Comparison of ENCODE assay signal across 9 mouse cellular contexts in genomic region chr7:6730801-6731200, GRCm38 (mm10). TPM values are rescaled to one million over a fixed set of nuclear protein-coding genes. Genes with fewer than 3 reads are reported as not detected.
DNase-seq lines count a peak whose midpoint lies in the region; ATAC-seq and TF ChIP-seq lines count a peak whose summit lies in the region.
"Had no signal": no experiment of that assay in that cellular context is flagged by ENCODE, and none has a peak within 500 bp of the region (broad histone marks: within the 10 kb centered on the region; RNA-seq: fewer than 3 reads in every experiment).

No protein-coding gene starts in this region.

- H3K9me3 ChIP-seq in heart, embryonic 11.5 days (replicated peaks; ENCODE audit: control insufficient read depth, low read length), result peaks cover 37% of the 10 kb centered on the region
- H3K9me3 ChIP-seq in G1E (replicated peaks), result peaks cover 30% of the 10 kb centered on the region
- H3K9me3 ChIP-seq in limb, embryonic 11.5 days (ENCODE audit: control insufficient read depth, low read length), result peaks cover 34% of the 10 kb centered on the region

- no peak for TF ChIP-seq POLR2A in embryonic fibroblast, embryonic 13.5 days (IDR thresholded peaks at IDR 0.05; ENCODE audit: low read depth, low read length)

- H3K27ac ChIP-seq in heart, embryonic 11.5 days (ENCODE audit: low read depth, low read length), result peak overlapping the region; percentile 78
- no peak overlapping the region for H3K27ac ChIP-seq in embryonic fibroblast, embryonic 13.5 days (ENCODE audit: insufficient read depth, low read length)
- no peak overlapping the region for H3K27ac ChIP-seq in limb, embryonic 11.5 days (replicated peaks; ENCODE audit: low read depth, low read length)

- no peak for ATAC-seq in heart, embryonic 11.5 days (replicated peaks; ENCODE audit: insufficient number of reproducible peaks, low FRiP score, low TSS enrichment)
- ATAC-seq in G1E (ENCODE audit: extremely low read depth, insufficient number of reproducible peaks, low FRiP score, poor library complexity, severe bottlenecking), result no peak
- no peak for ATAC-seq in limb, embryonic 11.5 days (ENCODE audit: insufficient number of reproducible peaks, low FRiP score, low TSS enrichment, low read depth)

- WGBS in heart, embryonic 11.5 days (ENCODE audit: insufficient replicate concordance), result 49% methylated on average over 15 of the region's 15 CpGs
- 45% methylated on average over 15 of the region's 15 CpGs for WGBS in limb, embryonic 11.5 days

- H3K27me3 ChIP-seq in heart, embryonic 11.5 days (ENCODE audit: control insufficient read depth, insufficient read depth, low read length), result no peaks in the 10 kb centered on the region
- H3K27me3 ChIP-seq in G1E (ENCODE audit: insufficient read depth, low read length), result no peaks in the 10 kb centered on the region
- H3K27me3 ChIP-seq in limb, embryonic 11.5 days (ENCODE audit: control insufficient read depth, insufficient read depth, low read length), result no peaks in the 10 kb centered on the region

- no peak for TF ChIP-seq CTCF in G1E (IDR thresholded peaks at IDR 0.05; ENCODE audit: low read depth, low read length)
- TF ChIP-seq CTCF in embryonic fibroblast, embryonic 13.5 days (IDR thresholded peaks at IDR 0.05; ENCODE audit: borderline replicate concordance, insufficient read depth, low read length), result no peak

- intact Hi-C loops in heart, postnatal 36 days (cut with DNase I), result no loop called here

- DNase-seq in heart, postnatal 36 days, result no peak
- DNase-seq in G1E (ENCODE audit: low spot score), result no peak
- DNase-seq in limb, embryonic 11.5 days (ENCODE audit: low spot score), result peak; percentile 65
- DNase-seq in retina, embryonic 14.5 days (ENCODE audit: low spot score), result peak; percentile 45
- DNase-seq in adrenal gland, postnatal 14 days, result no peak
- DNase-seq in urinary bladder, postnatal 14 days (ENCODE audit: low spot score), result no peak

- no peaks in the 10 kb centered on the region for H3K4me1 ChIP-seq in heart, embryonic 11.5 days (ENCODE audit: control insufficient read depth, insufficient read depth, low read length)
- peaks cover 10% of the 10 kb centered on the region for H3K4me1 ChIP-seq in G1E (ENCODE audit: insufficient read depth, low read depth, low read length)
- no peaks in the 10 kb centered on the region for H3K4me1 ChIP-seq in embryonic fibroblast, embryonic 13.5 days (ENCODE audit: control insufficient read depth, insufficient read depth, low read length)
- no peaks in the 10 kb centered on the region for H3K4me1 ChIP-seq in limb, embryonic 11.5 days (ENCODE audit: control insufficient read depth, insufficient read depth, low read length)

- peak overlapping the region; percentile 63 for H3K4me2 ChIP-seq in heart, embryonic 11.5 days
- H3K4me2 ChIP-seq in limb, embryonic 11.5 days (ENCODE audit: low read depth, severe bottlenecking), result peak overlapping the region; percentile 45

- H3K4me3 ChIP-seq in heart, embryonic 11.5 days (ENCODE audit: low read depth, low read length), result peak overlapping the region; percentile 65
- peak overlapping the region; percentile 76 for H3K4me3 ChIP-seq in G1E (ENCODE audit: low read depth, low read length)
- peak overlapping the region; percentile 46 for H3K4me3 ChIP-seq in embryonic fibroblast, embryonic 13.5 days (ENCODE audit: insufficient read depth, low read length)
- peak overlapping the region; percentile 63 for H3K4me3 ChIP-seq in limb, embryonic 11.5 days (ENCODE audit: low read depth, low read length)

- peak overlapping the region; percentile 36 for H3K9ac ChIP-seq in heart, embryonic 11.5 days (ENCODE audit: low read depth, low read length)
- peak overlapping the region; percentile 60 for H3K9ac ChIP-seq in limb, embryonic 11.5 days (ENCODE audit: low read length)

- peaks cover 4% of the 10 kb centered on the region; the same call in 1 of the 2 replicates for H3K36me3 ChIP-seq in heart, embryonic 11.5 days (ENCODE audit: control insufficient read depth, insufficient read depth, low read length)
- no peaks in the 10 kb centered on the region for H3K36me3 ChIP-seq in G1E (replicated peaks)
- H3K36me3 ChIP-seq in limb, embryonic 11.5 days (ENCODE audit: control insufficient read depth, insufficient read depth, low read length), result no peaks in the 10 kb centered on the region

RNA-seq across cellular contexts. Expression of gene Usp29, which starts 0.4 kb away (rescaled TPM):
- 14.5 and 15.5 TPM in 2 replicates for polyA plus RNA-seq in heart, embryonic 11.5 days (2014; fragmentation: Nextera tagmentation; extraction: Ambion mirVana)
- total RNA-seq in heart, postnatal 36 days (2021), result under 1 TPM; 0.08 to 0.17 TPM
- 6.1 and 6.9 TPM in 2 replicates for total RNA-seq in G1E (2014; fragmentation: Nextera tagmentation)
- total RNA-seq in G1E (2017), result 1.7 and 2.2 TPM in 2 replicates
- 0.09 and 0.15 TPM in 2 replicates for polyA plus RNA-seq in G1E (2012)
- 1.5 and 4.9 TPM in 2 replicates for polyA plus RNA-seq in embryonic fibroblast, embryonic 13.5 days (2011; ENCODE audit: insufficient read length, low read depth, missing spikeins)
- polyA plus RNA-seq in limb, embryonic 11.5 days (2014; fragmentation: Nextera tagmentation; extraction: Ambion mirVana), result 21.5 and 22.2 TPM in 2 replicates
- 2.3 and 2.7 TPM in 2 replicates for total RNA-seq in adrenal gland, postnatal 14 days (2021)
- total RNA-seq: MEL had no signal

RNA-seq across cellular contexts. Expression of gene Peg3, which starts 0.6 kb away (rescaled TPM):
- polyA plus RNA-seq in heart, embryonic 11.5 days (2014; fragmentation: Nextera tagmentation; extraction: Ambion mirVana), result 214 TPM in 2 replicates
- total RNA-seq in heart, postnatal 36 days (2021), result 10 to 100 TPM in 1 of 2 experiments, 1 to 10 TPM in 1; 7.6 to 11.3 TPM
- total RNA-seq in G1E (2014; fragmentation: Nextera tagmentation) (49.7 and 54.3 TPM in 2 replicates), G1E (2017) (20.9 and 24.6 TPM in 2 replicates)
- polyA plus RNA-seq in G1E (2012), result 2.2 and 2.4 TPM in 2 replicates
- 69.0 and 168 TPM in 2 replicates for polyA plus RNA-seq in embryonic fibroblast, embryonic 13.5 days (2011; ENCODE audit: insufficient read length, low read depth, missing spikeins)
- polyA plus RNA-seq in limb, embryonic 11.5 days (2014; fragmentation: Nextera tagmentation; extraction: Ambion mirVana), result 342 and 380 TPM in 2 replicates
- 62.7 and 74.1 TPM in 2 replicates for total RNA-seq in adrenal gland, postnatal 14 days (2021)
- total RNA-seq: MEL had no signal

RNA-seq across cellular contexts. Expression of gene Zim1, which starts 34.6 kb away (rescaled TPM):
- polyA plus RNA-seq in heart, embryonic 11.5 days (2014; fragmentation: Nextera tagmentation; extraction: Ambion mirVana), result 20.3 and 21.5 TPM in 2 replicates
- 1 to 10 TPM; 3.7 to 4.6 TPM for total RNA-seq in heart, postnatal 36 days (2021)
- total RNA-seq in G1E (2014; fragmentation: Nextera tagmentation), result not detected in 2 replicates
- 0.11 TPM in 1 of 2 replicates, not detected in the other for total RNA-seq in G1E (2017)
- not detected in 2 replicates for polyA plus RNA-seq in G1E (2012)
- 9.7 and 27.0 TPM in 2 replicates for polyA plus RNA-seq in embryonic fibroblast, embryonic 13.5 days (2011; ENCODE audit: insufficient read length, low read depth, missing spikeins)
- polyA plus RNA-seq in limb, embryonic 11.5 days (2014; fragmentation: Nextera tagmentation; extraction: Ambion mirVana), result 4.7 and 5.6 TPM in 2 replicates
- total RNA-seq in adrenal gland, postnatal 14 days (2021), result 14.4 and 19.7 TPM in 2 replicates
- total RNA-seq: MEL had no signal

Comparison
In these comparisons a context has a peak if more than half of its experiments do, and no peak if none do; other contexts are left out.
1. DNase-seq: peak in limb, embryonic 11.5 days (single experiment) and retina, embryonic 14.5 days (single experiment); none in heart, postnatal 36 days (0 of 2), G1E (single experiment), adrenal gland, postnatal 14 days (single experiment) and urinary bladder, postnatal 14 days (single experiment).
2. RNA of gene Peg3, which starts 0.6 kb away (polyA plus RNA-seq): 342 to 380 TPM in limb, embryonic 11.5 days, 214 TPM in heart, embryonic 11.5 days and 69.0 to 168 TPM in embryonic fibroblast, embryonic 13.5 days; 2.2 to 2.4 TPM in G1E; every median in the first group is over 10 times any median in the second.
3. Peak in every context shown above with its lines, with median percentiles within 50 percentile points of each other: H3K4me3 ChIP-seq.